Mouse (Mus musculus) CH12.LX (cell line): Measurements from ENCODE around the gene Abhd14b.

Experiments
- CTCF ChIP-seq, 2 experiments: IDR thresholded peaks in 1 of 2; conservative IDR thresholded peaks in 1 of 2; 2 replicates each; pipeline ENCODE4 v1.5.1; 2011 to 2012; ENCODE audit warnings: low read depth in 2 of 2, low read length in 2 of 2, improper control_type of control experiment in 1 of 2, inconsistent platforms in 1 of 2, mild to moderate bottlenecking in 1 of 2, moderate library complexity in 1 of 2
- E2F4 ChIP-seq: IDR thresholded peaks from 2 replicates; pipeline ENCODE4 v1.6.1; 2011; ENCODE audit warnings: low read depth, low read length, improper control_type of control experiment; ENCODE audit not compliant: insufficient replicate concordance
- NELFE ChIP-seq: IDR thresholded peaks from 2 replicates; pipeline ENCODE4 v1.6.1; 2011; ENCODE audit warnings: low read depth, low read length, improper control_type of control experiment
- POLR2A ChIP-seq: IDR thresholded peaks from 2 replicates; pipeline ENCODE4 v1.6.1; 2011; ENCODE audit warnings: low read depth, mild to moderate bottlenecking, improper control_type of control experiment, low read length
- USF1 ChIP-seq: IDR thresholded peaks from 2 replicates; pipeline ENCODE4 v1.6.1; 2014; ENCODE audit warnings: low read depth, mild to moderate bottlenecking, inconsistent platforms, low read length, improper control_type of control experiment
- ZC3H11A ChIP-seq: IDR thresholded peaks from 2 replicates; pipeline ENCODE4 v1.6.1; 2012; ENCODE audit warnings: low read depth, mild to moderate bottlenecking, inconsistent platforms, low read length, improper control_type of control experiment

DNA sequence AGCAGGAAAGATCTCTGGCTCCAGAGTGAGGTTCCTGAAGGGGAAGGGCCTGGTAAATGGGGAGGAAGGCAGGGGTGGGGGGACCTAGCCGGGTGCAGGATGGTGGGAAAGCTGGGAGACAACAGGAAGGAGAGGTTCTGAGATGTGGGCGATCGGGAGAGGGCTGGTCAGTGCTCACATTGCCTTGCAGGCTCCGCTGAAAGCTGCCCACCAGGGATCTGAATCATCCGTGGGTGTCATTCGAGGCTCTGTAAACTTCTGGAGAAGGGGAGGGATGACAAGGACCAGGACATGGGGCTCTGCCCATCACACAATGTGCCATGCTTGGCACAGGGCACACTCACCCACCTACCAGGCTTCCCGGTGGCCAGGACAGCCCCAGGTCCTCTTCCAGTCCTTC, 13.9 kb upstream of the Abhd14b start:
- TF ChIP-seq CTCF (conservative IDR thresholded peaks at IDR 0.05 in 1 of 2, IDR thresholded peaks at IDR 0.05 in 1 of 2; ENCODE audit: low read depth in 2 of 2, low read length in 2 of 2) (no peak), NELFE (no peak), USF1 (no peak), ZC3H11A (no peak), POLR2A (no peak; the same call in 1 of the 2 replicates), E2F4 (no peak)
